Mouse (Mus musculus): ENCODE results near the gene Mfsd14b. TPM values are rescaled to one million over a fixed set of nuclear protein-coding genes. Genes with fewer than 3 reads are reported as not detected.

Mfsd14b gene
- polyA plus RNA-seq, 1 experiment from 2014 or later = 37.7 TPM

GRCm38 (mm10) chr13:65052660-65053059 is 60.1 kb downstream of the Mfsd14b start, which contains the start of gene Prss47:
Gene Prss47 (minus strand): TSS chr13:65052760.
- no peaks in the 10 kb centered on the region for H3K27me3 ChIP-seq (ENCODE audit: poor library complexity, severe bottlenecking)
- H3K36me3 ChIP-seq (replicated peaks) = no peaks in the 10 kb centered on the region
- 91% methylated on average over 9 of the region's 9 CpGs for WGBS
- no peak within 1 kb of the TSS for H3K27ac ChIP-seq
- no peak for DNase-seq (ENCODE audit: extremely low spot score, low spot score)
- H3K9me3 ChIP-seq = peaks cover 11% of the 10 kb centered on the region; the same call in 1 of the 2 replicates
- H3K4me1 ChIP-seq = no peaks in the 10 kb centered on the region
- no peak within 1 kb of the TSS for H3K4me3 ChIP-seq

GRCm38 (mm10) chr13:65035057-65035456 is 77.7 kb downstream of the Mfsd14b start:
- H3K4me3 ChIP-seq = no peak overlapping the region
- H3K36me3 ChIP-seq (replicated peaks) = no peaks in the 10 kb centered on the region
- H3K27ac ChIP-seq = no peak overlapping the region
- H3K27me3 ChIP-seq (ENCODE audit: poor library complexity, severe bottlenecking) = no peaks in the 10 kb centered on the region
- WGBS = 66% methylated on average over 4 of the region's 4 CpGs
- H3K9me3 ChIP-seq = no peaks in the 10 kb centered on the region
- no peaks in the 10 kb centered on the region for H3K4me1 ChIP-seq
- no peak for DNase-seq (ENCODE audit: extremely low spot score, low spot score)

- no peak within 1 kb of the TSS for H3K4me3 ChIP-seq
- no peaks in the 10 kb centered on the region for H3K9me3 ChIP-seq
- H3K27ac ChIP-seq = no peak within 1 kb of the TSS
- no peaks in the 10 kb centered on the region for H3K36me3 ChIP-seq (replicated peaks)
- H3K27me3 ChIP-seq (ENCODE audit: poor library complexity, severe bottlenecking) = no peaks in the 10 kb centered on the region
- no peak for DNase-seq (ENCODE audit: extremely low spot score, low spot score)
- no peaks in the 10 kb centered on the region for H3K4me1 ChIP-seq
Measured at GRCm38 (mm10) chr13:65032758-65033157, 80.0 kb downstream of the Mfsd14b start, which contains the start of gene Spata31d1c. Gene Spata31d1c (plus strand): TSS chr13:65033058.

Other genes with a start within 250 kb of the Mfsd14b start
- 0.14 TPM in 1 of 2 replicates, not detected in the other for gene Cntnap3, start 209.0 kb downstream of the Mfsd14b start, polyA plus RNA-seq (2016; fragmentation: Nextera tagmentation; extraction: Ambion mirVana)
- gene Spata31, start 195.6 kb downstream of the Mfsd14b start, polyA plus RNA-seq (2016; fragmentation: Nextera tagmentation; extraction: Ambion mirVana) = not detected in 2 replicates
- not detected in 2 replicates for gene Spata31d1c, start 79.9 kb downstream of the Mfsd14b start, polyA plus RNA-seq (2016; fragmentation: Nextera tagmentation; extraction: Ambion mirVana)
- not detected in 2 replicates for gene Prss47, start 60.2 kb downstream of the Mfsd14b start, polyA plus RNA-seq (2016; fragmentation: Nextera tagmentation; extraction: Ambion mirVana)
- gene Olfr465-ps1, start 25.1 kb upstream of the Mfsd14b start, polyA plus RNA-seq (2016; fragmentation: Nextera tagmentation; extraction: Ambion mirVana) = not detected in 2 replicates
- gene Olfr466, start 37.3 kb upstream of the Mfsd14b start, polyA plus RNA-seq (2016; fragmentation: Nextera tagmentation; extraction: Ambion mirVana) = not detected in 2 replicates
- not detected in 2 replicates for gene Nlrp4f, start 93.0 kb upstream of the Mfsd14b start, polyA plus RNA-seq (2016; fragmentation: Nextera tagmentation; extraction: Ambion mirVana)
- not detected in 2 replicates for gene Gm10775, start 146.6 kb upstream of the Mfsd14b start, polyA plus RNA-seq (2016; fragmentation: Nextera tagmentation; extraction: Ambion mirVana)
- gene Zfp369, start 165.8 kb upstream of the Mfsd14b start, polyA plus RNA-seq (2016; fragmentation: Nextera tagmentation; extraction: Ambion mirVana) = 12.5 and 16.6 TPM in 2 replicates

Data from forebrain, embryonic 10.5 days (tissue).